Mouse (Mus musculus): ENCODE results near the gene Dcaf17.

The Dcaf17 gene

GRCm38 (mm10) chr2:71055300-71056114, at the start of gene Dcaf17, which contains the start of gene Mettl8:
TSS of gene Dcaf17 (plus strand) at chr2:71055328.
TSS of gene Mettl8 (minus strand) at chr2:71055583.
- peak; percentile 93 for DNase-seq

GRCm38 (mm10) chr2:71011816-71012215, 43.3 kb upstream of the Dcaf17 start:
- DNase-seq: no peak

- no peak for DNase-seq
Observed at GRCm38 (mm10) chr2:71013521-71013920, 41.6 kb upstream of the Dcaf17 start.

- DNase-seq: no peak
Observed at GRCm38 (mm10) chr2:71019277-71019676, 35.9 kb upstream of the Dcaf17 start.

- DNase-seq: no peak
Observed at GRCm38 (mm10) chr2:71019704-71020375, 35.3 kb upstream of the Dcaf17 start.

GRCm38 (mm10) chr2:71020674-71021073, 34.5 kb upstream of the Dcaf17 start:
- DNase-seq: no peak

GRCm38 (mm10) chr2:71022991-71023390, 32.1 kb upstream of the Dcaf17 start:
- DNase-seq: no peak

- DNase-seq: no peak
Observed at GRCm38 (mm10) chr2:71023986-71024385, 31.1 kb upstream of the Dcaf17 start.

- no peak for DNase-seq
Observed at GRCm38 (mm10) chr2:71025576-71026315, 29.4 kb upstream of the Dcaf17 start.

GRCm38 (mm10) chr2:71026787-71027186, 28.3 kb upstream of the Dcaf17 start:
- no peak for DNase-seq

- DNase-seq: no peak
Observed at GRCm38 (mm10) chr2:71027631-71028030, 27.5 kb upstream of the Dcaf17 start.

- DNase-seq: no peak
Observed at GRCm38 (mm10) chr2:71030663-71031062, 24.5 kb upstream of the Dcaf17 start.

- DNase-seq: no peak
Observed at GRCm38 (mm10) chr2:71031973-71032794, 22.9 kb upstream of the Dcaf17 start.

- DNase-seq: no peak
Observed at GRCm38 (mm10) chr2:71033014-71033413, 22.1 kb upstream of the Dcaf17 start.

GRCm38 (mm10) chr2:71033987-71034386, 21.1 kb upstream of the Dcaf17 start:
- DNase-seq: no peak

- no peak for DNase-seq
Observed at GRCm38 (mm10) chr2:71037447-71037846, 17.7 kb upstream of the Dcaf17 start.

- peak; percentile 86 for DNase-seq
Observed at GRCm38 (mm10) chr2:71039522-71040121, 15.5 kb upstream of the Dcaf17 start.

GRCm38 (mm10) chr2:71046151-71046550, 9.0 kb upstream of the Dcaf17 start:
- DNase-seq: no peak

GRCm38 (mm10) chr2:71046751-71047320, 8.3 kb upstream of the Dcaf17 start:
- DNase-seq: no peak

- DNase-seq: no peak
Observed at GRCm38 (mm10) chr2:71048896-71049295, 6.2 kb upstream of the Dcaf17 start.

- DNase-seq: no peak
Observed at GRCm38 (mm10) chr2:71050511-71050910, 4.6 kb upstream of the Dcaf17 start.

GRCm38 (mm10) chr2:71054716-71055115, 412 bp upstream of the Dcaf17 start:
- DNase-seq: no peak

Data from right cerebral cortex, postnatal 4 days (tissue).